Mouse (Mus musculus) intestine, embryonic 14.5 days (tissue): ENCODE measurements around the gene Smarca4. TPM values are rescaled to one million over a fixed set of nuclear protein-coding genes. Genes with fewer than 3 reads are reported as not detected.
A peak's percentile ranks its signal among the peaks of the same experiment; 100 is the strongest.

Experiments
- ATAC-seq: fragments of 200-750 bp; cut with Nextera tagmentation; replicated peaks from 2 replicates; pipeline ENCODE4 v1.8.0; 2017; ENCODE audit warnings: low read depth, moderate number of reproducible peaks, moderate TSS enrichment, moderate library complexity; ENCODE audit not compliant: low FRiP score, low TSS enrichment
- DNase-seq: peaks from one replicate; pipeline ENCODE4 v3.0.0-alpha.2; 2018; ENCODE audit warnings: low spot score
- H3K27ac ChIP-seq: fragments of 300-500 bp; sonication (generic); 2 replicates; pipeline ENCODE4 v1.5.1; 2014; ENCODE audit warnings: low read depth, mild to moderate bottlenecking, control low read depth
- H3K27me3 ChIP-seq: fragments of 300-500 bp; sonication (generic); replicated peaks from 2 replicates; pipeline ENCODE4 v1.6.1; 2014; ENCODE audit warnings: low read length, control low read depth; ENCODE audit not compliant: control insufficient read depth, insufficient read depth
- H3K36me3 ChIP-seq: fragments of 300-500 bp; sonication (generic); 2 replicates; pipeline ENCODE4 v1.6.1; 2014; ENCODE audit warnings: low read length, control low read depth; ENCODE audit not compliant: control insufficient read depth, insufficient read depth
- H3K4me1 ChIP-seq: fragments of 300-500 bp; sonication (generic); replicated peaks from 2 replicates; pipeline ENCODE4 v1.6.1; 2014; ENCODE audit warnings: low read length, control low read depth, mixed read lengths; ENCODE audit not compliant: control insufficient read depth, insufficient read depth
- H3K4me2 ChIP-seq: fragments of 300-500 bp; sonication (generic); 2 replicates; pipeline ENCODE4 v1.6.1; 2014; ENCODE audit warnings: low read length
- H3K4me3 ChIP-seq: fragments of 300-500 bp; sonication (generic); 2 replicates; pipeline ENCODE4 v1.5.1; 2014; ENCODE audit warnings: low read depth, low read length, control low read depth, mixed read lengths
- H3K9ac ChIP-seq: fragments of 300-500 bp; sonication (generic); 2 replicates; pipeline ENCODE4 v1.6.1; 2014; ENCODE audit warnings: mild to moderate bottlenecking, low read length
- H3K9me3 ChIP-seq: fragments of 300-500 bp; sonication (generic); 2 replicates; pipeline ENCODE4 v1.6.1; 2016; ENCODE audit warnings: low read length, control low read depth; ENCODE audit not compliant: control insufficient read depth
- WGBS: fragments of 180-500 bp; shearing (Covaris S2); extraction: QIAGEN DNeasy Blood & Tissue Kit; methylation state at CpG from one replicate; pipeline ENCODE4 v1.1.7; 2014; 5-methylcytosine and 5-hydroxymethylcytosine counted together
- polyA plus RNA-seq: library from polyadenylated mRNA; unstranded; fragments of >200 nt; fragmentation: Nextera tagmentation; extraction: Ambion mirVana; gene quantifications from 2 replicates; pipeline ENCODE4 v1.2.1, GENCODE M21; 2014

Smarca4 gene
- 92.6 and 96.3 TPM in 2 replicates for polyA plus RNA-seq

DNA sequence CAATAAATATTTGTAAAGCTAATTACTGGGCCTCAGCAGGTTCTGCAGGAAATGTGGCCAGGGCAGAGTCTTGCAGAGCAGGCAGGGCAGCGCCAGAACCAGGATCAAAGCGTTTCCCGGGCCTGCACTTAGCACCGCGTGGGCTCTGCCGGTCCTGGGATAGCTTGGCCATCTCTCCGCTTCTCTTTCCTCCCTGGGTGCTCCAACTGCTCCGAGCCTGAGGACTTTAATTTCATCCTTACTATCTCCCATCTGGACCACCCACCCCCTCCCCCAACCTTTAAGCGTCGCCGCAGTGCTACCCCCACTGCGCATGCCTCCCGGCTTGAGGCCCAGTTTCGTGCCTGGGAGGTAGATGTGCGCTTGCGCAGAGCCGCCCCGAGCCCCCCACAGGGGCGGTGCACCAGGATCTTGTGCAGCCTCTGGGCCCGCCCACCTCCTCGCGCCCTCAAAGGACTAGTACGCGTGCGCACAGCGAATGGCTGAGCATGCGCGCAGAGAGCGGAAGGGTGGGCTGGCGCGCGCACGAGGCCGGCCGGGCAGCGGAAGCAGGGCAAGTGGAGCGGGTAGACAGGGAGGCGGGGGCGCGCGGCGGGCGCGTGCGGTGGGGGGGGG lies at the start of gene Smarca4:
TSS of gene Smarca4 (plus strand) at position 553 of the 615 bp plus-strand sequence.
- Histone ChIP-seq H3K36me3 (peaks cover 5% of the 10 kb centered on the region), H3K9me3 (no peaks in the 10 kb centered on the region), H3K4me2 (peak within 1 kb of the TSS; percentile 78), H3K27me3 (no peaks in the 10 kb centered on the region), H3K4me3 (peak within 1 kb of the TSS; percentile 86), H3K9ac (peak within 1 kb of the TSS; percentile 91), H3K4me1 (peaks cover 12% of the 10 kb centered on the region; the same call in 1 of the 2 replicates), H3K27ac (peak within 1 kb of the TSS; percentile 96)
- ATAC-seq (peak; percentile 95), DNase-seq (peak; percentile 97)
- under 1% methylated on average over 45 of the region's 45 CpGs for WGBS

- 100% methylated on average over 1 of the region's 1 CpGs for WGBS
- H3K9ac ChIP-seq = no peak overlapping the region
- H3K4me3 ChIP-seq = no peak overlapping the region
- no peak for ATAC-seq
- no peak for DNase-seq
- H3K9me3 ChIP-seq = no peaks in the 10 kb centered on the region
- H3K27ac ChIP-seq = no peak overlapping the region
- H3K36me3 ChIP-seq = peaks cover 30% of the 10 kb centered on the region
- H3K4me2 ChIP-seq = no peak overlapping the region
- H3K4me1 ChIP-seq = 0 out of 2 replicates have a peak, but pooled peaks cover 3% of the 10 kb centered on the region
- no peaks in the 10 kb centered on the region for H3K27me3 ChIP-seq
Observed at GRCm38 (mm10) chr9:21566538-21566937, 49.4 kb upstream of the Smarca4 start.

DNA sequence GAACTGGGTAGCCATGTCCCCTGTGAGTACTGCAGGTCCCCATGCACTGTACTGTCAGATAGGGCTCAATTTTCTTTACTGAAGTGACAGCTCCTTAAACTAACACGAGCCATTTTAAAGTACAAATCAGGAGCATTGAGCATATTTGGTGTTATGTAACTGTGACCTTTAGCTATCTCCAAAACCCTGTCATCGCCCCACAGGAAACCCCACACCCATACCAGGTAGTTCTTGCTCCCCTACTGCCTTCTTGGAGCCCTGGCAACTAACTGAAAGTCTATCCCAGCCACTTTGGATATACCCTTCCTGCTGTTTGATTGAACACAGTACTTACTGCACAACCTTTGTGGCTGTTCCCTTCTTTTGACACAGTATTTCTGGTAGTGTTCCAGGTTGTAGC lies 48.9 kb upstream of the Smarca4 start:
- H3K4me1 ChIP-seq = 0 out of 2 replicates have a peak, but pooled peaks cover 3% of the 10 kb centered on the region
- H3K9me3 ChIP-seq = no peaks in the 10 kb centered on the region
- no peaks in the 10 kb centered on the region for H3K27me3 ChIP-seq
- no peak overlapping the region for H3K27ac ChIP-seq
- H3K4me3 ChIP-seq = no peak overlapping the region
- 84% methylated on average over 2 of the region's 2 CpGs for WGBS
- no peak overlapping the region for H3K4me2 ChIP-seq
- ATAC-seq (no peak), DNase-seq (no peak)
- H3K36me3 ChIP-seq = peaks cover 30% of the 10 kb centered on the region
- no peak overlapping the region for H3K9ac ChIP-seq

- WGBS = 85% methylated on average over 8 of the region's 8 CpGs
- Histone ChIP-seq H3K9ac (no peak overlapping the region), H3K36me3 (peaks cover 44% of the 10 kb centered on the region), H3K9me3 (no peaks in the 10 kb centered on the region), H3K27me3 (no peaks in the 10 kb centered on the region), H3K27ac (no peak overlapping the region), H3K4me1 (0 out of 2 replicates have a peak, but pooled peaks cover 3% of the 10 kb centered on the region), H3K4me3 (no peak overlapping the region), H3K4me2 (no peak overlapping the region)
- DNase-seq = no peak
- ATAC-seq = no peak
Observed at GRCm38 (mm10) chr9:21568657-21569255, 47.2 kb upstream of the Smarca4 start.

DNA sequence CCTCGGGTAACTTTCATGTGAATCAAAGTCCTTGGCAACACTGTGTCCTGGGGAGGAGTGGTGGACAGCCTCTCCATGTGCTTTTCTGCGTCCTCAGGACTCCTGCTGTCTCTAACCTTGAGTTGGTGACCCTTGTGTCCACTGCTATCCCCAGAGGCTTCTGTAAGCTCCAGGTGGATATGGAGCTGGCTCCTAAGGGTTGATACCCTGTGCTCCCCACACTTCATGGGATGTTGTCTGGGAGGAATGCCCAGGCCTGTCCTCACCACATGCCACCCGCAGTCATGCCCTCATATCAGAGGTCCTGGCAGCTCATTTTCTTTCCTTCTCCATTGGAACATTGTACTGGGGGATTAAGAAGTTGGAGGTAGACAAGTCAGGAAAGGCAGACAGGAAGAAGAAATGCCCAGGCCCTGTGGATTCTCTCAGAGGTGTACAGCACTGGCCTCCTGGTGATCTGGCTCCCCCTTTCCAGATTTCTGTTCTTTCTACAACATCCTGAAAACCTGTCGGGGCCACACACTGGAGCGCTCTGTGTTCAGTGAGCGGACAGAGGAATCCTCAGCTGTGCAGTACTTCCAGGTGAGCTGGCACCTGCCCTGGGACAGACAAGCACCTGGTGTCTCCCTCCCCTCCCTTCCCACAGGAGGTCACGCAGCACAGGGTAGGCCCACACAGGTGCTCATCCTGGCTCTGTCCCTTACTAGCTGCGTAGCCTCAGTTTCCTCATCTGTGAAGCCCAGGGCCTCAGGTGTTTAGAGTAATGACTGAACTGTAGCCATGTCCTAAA lies 41.8 kb upstream of the Smarca4 start:
- Histone ChIP-seq H3K27me3 (no peaks in the 10 kb centered on the region), H3K9me3 (no peaks in the 10 kb centered on the region), H3K9ac (no peak overlapping the region), H3K36me3 (peaks cover 98% of the 10 kb centered on the region), H3K4me3 (no peak overlapping the region), H3K27ac (no peak overlapping the region), H3K4me2 (no peak overlapping the region), H3K4me1 (no peaks in the 10 kb centered on the region)
- no peak for DNase-seq
- WGBS = 89% methylated on average over 8 of the region's 8 CpGs
- no peak for ATAC-seq

GRCm38 (mm10) chr9:21575253-21575652 lies 40.7 kb upstream of the Smarca4 start:
- Histone ChIP-seq H3K9ac (no peak overlapping the region), H3K27me3 (no peaks in the 10 kb centered on the region), H3K27ac (no peak overlapping the region), H3K4me3 (no peak overlapping the region), H3K36me3 (peaks cover 98% of the 10 kb centered on the region), H3K4me1 (no peaks in the 10 kb centered on the region), H3K9me3 (no peaks in the 10 kb centered on the region), H3K4me2 (no peak overlapping the region)
- WGBS = 91% methylated on average over 10 of the region's 10 CpGs
- DNase-seq (no peak), ATAC-seq (no peak)

DNA sequence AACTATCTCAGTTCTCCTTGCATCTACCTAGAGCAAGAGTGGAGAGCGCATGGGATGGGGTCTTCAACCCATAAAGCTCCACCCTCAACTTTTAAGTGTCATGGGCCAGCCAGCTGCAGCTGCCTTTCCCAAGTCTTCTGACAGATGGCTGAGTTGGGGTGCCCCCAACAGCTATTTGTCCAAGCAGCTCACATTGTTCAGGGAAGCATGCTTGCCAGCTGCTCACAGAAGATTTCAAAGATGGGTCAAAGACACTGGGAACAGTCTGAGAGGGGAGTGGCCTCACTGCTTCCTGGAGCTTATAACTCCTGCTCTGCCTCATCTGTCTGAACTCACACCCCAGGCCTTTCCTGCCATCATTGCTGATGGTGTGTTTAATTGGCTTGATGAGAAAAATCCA lies 39.7 kb upstream of the Smarca4 start:
- Histone ChIP-seq H3K36me3 (peaks cover 98% of the 10 kb centered on the region), H3K27ac (no peak overlapping the region), H3K4me2 (no peak overlapping the region), H3K4me3 (no peak overlapping the region), H3K4me1 (no peaks in the 10 kb centered on the region), H3K9ac (no peak overlapping the region), H3K9me3 (no peaks in the 10 kb centered on the region), H3K27me3 (no peaks in the 10 kb centered on the region)
- 95% methylated on average over 1 of the region's 1 CpGs for WGBS
- DNase-seq (no peak), ATAC-seq (no peak)

GRCm38 (mm10) chr9:21578226-21578625 lies 37.7 kb upstream of the Smarca4 start:
- DNase-seq (no peak), ATAC-seq (no peak)
- no peaks in the 10 kb centered on the region for H3K27me3 ChIP-seq
- H3K4me1 ChIP-seq = no peaks in the 10 kb centered on the region
- no peaks in the 10 kb centered on the region for H3K9me3 ChIP-seq
- 83% methylated on average over 3 of the region's 3 CpGs for WGBS
- no peak overlapping the region for H3K4me2 ChIP-seq
- H3K4me3 ChIP-seq = no peak overlapping the region
- H3K36me3 ChIP-seq = peaks cover 97% of the 10 kb centered on the region
- no peak overlapping the region for H3K27ac ChIP-seq
- no peak overlapping the region for H3K9ac ChIP-seq
